Mouse (Mus musculus): Measurements from ENCODE around the gene Tbc1d20. TPM values are rescaled to one million over a fixed set of nuclear protein-coding genes. Genes with fewer than 3 reads are reported as not detected.

Tbc1d20 gene
- polyA plus RNA-seq, 1 experiment from 2014 or later: 28.8 TPM

- Histone ChIP-seq H3K4me2 (ENCODE audit: low read length) (no peak overlapping the region), H3K4me1 (ENCODE audit: control insufficient read depth, insufficient read depth, low read length) (peaks cover 17% of the 10 kb centered on the region), H3K27me3 (ENCODE audit: control insufficient read depth, insufficient read depth, low read length) (no peaks in the 10 kb centered on the region), H3K4me3 (replicated peaks; ENCODE audit: low read depth, low read length) (no peak overlapping the region), H3K36me3 (ENCODE audit: control insufficient read depth, insufficient read depth, low read length) (peaks cover 9% of the 10 kb centered on the region; the same call in 1 of the 2 replicates), H3K9me3 (ENCODE audit: control insufficient read depth, low read length) (no peaks in the 10 kb centered on the region), H3K9ac (replicated peaks; ENCODE audit: low read length) (no peak overlapping the region), H3K27ac (replicated peaks; ENCODE audit: low read depth, low read length) (no peak overlapping the region)
- no peak for DNase-seq
- 62% methylated on average over 2 of the region's 2 CpGs for WGBS
- ATAC-seq (ENCODE audit: low FRiP score, low TSS enrichment): no peak
Observed at GRCm38 (mm10) chr2:152292475-152292874, 1.2 kb upstream of the Tbc1d20 start.

- Histone ChIP-seq H3K4me3 (replicated peaks; ENCODE audit: low read depth, low read length) (peak overlapping the region; percentile 92), H3K9ac (replicated peaks; ENCODE audit: low read length) (peak overlapping the region; percentile 91), H3K9me3 (ENCODE audit: control insufficient read depth, low read length) (no peaks in the 10 kb centered on the region), H3K4me1 (ENCODE audit: control insufficient read depth, insufficient read depth, low read length) (peaks cover 17% of the 10 kb centered on the region), H3K4me2 (ENCODE audit: low read length) (peak overlapping the region; percentile 64), H3K36me3 (ENCODE audit: control insufficient read depth, insufficient read depth, low read length) (peaks cover 5% of the 10 kb centered on the region; the same call in 1 of the 2 replicates), H3K27me3 (ENCODE audit: control insufficient read depth, insufficient read depth, low read length) (no peaks in the 10 kb centered on the region), H3K27ac (replicated peaks; ENCODE audit: low read depth, low read length) (no peak overlapping the region; the same call in 1 of the 2 replicates)
- WGBS: 1% methylated on average over 15 of the region's 15 CpGs
- ATAC-seq (ENCODE audit: low FRiP score, low TSS enrichment) (peak; percentile 79), DNase-seq (peak; percentile 10)
Observed at GRCm38 (mm10) chr2:152293179-152293726, 375 bp upstream of the Tbc1d20 start.

- Histone ChIP-seq H3K27me3 (ENCODE audit: control insufficient read depth, insufficient read depth, low read length) (no peaks in the 10 kb centered on the region), H3K4me1 (ENCODE audit: control insufficient read depth, insufficient read depth, low read length) (peaks cover 17% of the 10 kb centered on the region), H3K9me3 (ENCODE audit: control insufficient read depth, low read length) (no peaks in the 10 kb centered on the region), H3K9ac (replicated peaks; ENCODE audit: low read length) (peak overlapping the region; percentile 91), H3K4me3 (replicated peaks; ENCODE audit: low read depth, low read length) (peak overlapping the region; percentile 92), H3K4me2 (ENCODE audit: low read length) (peak overlapping the region; percentile 64), H3K27ac (replicated peaks; ENCODE audit: low read depth, low read length) (no peak overlapping the region), H3K36me3 (ENCODE audit: control insufficient read depth, insufficient read depth, low read length) (no peaks in the 10 kb centered on the region)
- 39% methylated on average over 5 of the region's 5 CpGs for WGBS
- ATAC-seq (ENCODE audit: low FRiP score, low TSS enrichment): no peak
- no peak for DNase-seq
Observed at GRCm38 (mm10) chr2:152294541-152294940, 913 bp downstream of the Tbc1d20 start.

GRCm38 (mm10) chr2:152302862-152303261 is 9.2 kb downstream of the Tbc1d20 start:
- H3K36me3 ChIP-seq (ENCODE audit: control insufficient read depth, insufficient read depth, low read length): peaks cover 53% of the 10 kb centered on the region
- DNase-seq (no peak), ATAC-seq (ENCODE audit: low FRiP score, low TSS enrichment) (no peak)
- H3K9me3 ChIP-seq (ENCODE audit: control insufficient read depth, low read length): no peaks in the 10 kb centered on the region
- 98% methylated on average over 2 of the region's 2 CpGs for WGBS
- H3K9ac ChIP-seq (replicated peaks; ENCODE audit: low read length): no peak overlapping the region
- no peak overlapping the region for H3K4me2 ChIP-seq (ENCODE audit: low read length)
- no peaks in the 10 kb centered on the region for H3K4me1 ChIP-seq (ENCODE audit: control insufficient read depth, insufficient read depth, low read length)
- no peak overlapping the region for H3K4me3 ChIP-seq (replicated peaks; ENCODE audit: low read depth, low read length)
- no peak overlapping the region for H3K27ac ChIP-seq (replicated peaks; ENCODE audit: low read depth, low read length)
- H3K27me3 ChIP-seq (ENCODE audit: control insufficient read depth, insufficient read depth, low read length): no peaks in the 10 kb centered on the region

- Histone ChIP-seq H3K4me3 (replicated peaks; ENCODE audit: low read depth, low read length) (no peak overlapping the region), H3K27ac (replicated peaks; ENCODE audit: low read depth, low read length) (no peak overlapping the region), H3K4me2 (ENCODE audit: low read length) (no peak overlapping the region), H3K9ac (replicated peaks; ENCODE audit: low read length) (no peak overlapping the region), H3K4me1 (ENCODE audit: control insufficient read depth, insufficient read depth, low read length) (no peaks in the 10 kb centered on the region), H3K9me3 (ENCODE audit: control insufficient read depth, low read length) (no peaks in the 10 kb centered on the region), H3K36me3 (ENCODE audit: control insufficient read depth, insufficient read depth, low read length) (peaks cover 62% of the 10 kb centered on the region), H3K27me3 (ENCODE audit: control insufficient read depth, insufficient read depth, low read length) (no peaks in the 10 kb centered on the region)
- 81% methylated on average over 5 of the region's 5 CpGs for WGBS
- ATAC-seq (ENCODE audit: low FRiP score, low TSS enrichment) (no peak), DNase-seq (no peak)
Observed at GRCm38 (mm10) chr2:152303781-152304180, 10.2 kb downstream of the Tbc1d20 start.

- Histone ChIP-seq H3K4me2 (ENCODE audit: low read length) (no peak overlapping the region), H3K36me3 (ENCODE audit: control insufficient read depth, insufficient read depth, low read length) (peaks cover 76% of the 10 kb centered on the region), H3K9me3 (ENCODE audit: control insufficient read depth, low read length) (no peaks in the 10 kb centered on the region), H3K27me3 (ENCODE audit: control insufficient read depth, insufficient read depth, low read length) (no peaks in the 10 kb centered on the region), H3K9ac (replicated peaks; ENCODE audit: low read length) (no peak overlapping the region), H3K4me1 (ENCODE audit: control insufficient read depth, insufficient read depth, low read length) (no peaks in the 10 kb centered on the region), H3K27ac (replicated peaks; ENCODE audit: low read depth, low read length) (no peak overlapping the region), H3K4me3 (replicated peaks; ENCODE audit: low read depth, low read length) (no peak overlapping the region)
- ATAC-seq (ENCODE audit: low FRiP score, low TSS enrichment): no peak
- WGBS: 97% methylated on average over 6 of the region's 6 CpGs
- DNase-seq: no peak
Observed at GRCm38 (mm10) chr2:152305480-152305879, 11.9 kb downstream of the Tbc1d20 start.

GRCm38 (mm10) chr2:152307186-152307585 is 13.6 kb downstream of the Tbc1d20 start:
- WGBS: 91% methylated on average over 3 of the region's 3 CpGs
- ATAC-seq (ENCODE audit: low FRiP score, low TSS enrichment): no peak
- peaks cover 88% of the 10 kb centered on the region for H3K36me3 ChIP-seq (ENCODE audit: control insufficient read depth, insufficient read depth, low read length)
- H3K4me3 ChIP-seq (replicated peaks; ENCODE audit: low read depth, low read length): no peak overlapping the region
- no peaks in the 10 kb centered on the region for H3K27me3 ChIP-seq (ENCODE audit: control insufficient read depth, insufficient read depth, low read length)
- H3K9me3 ChIP-seq (ENCODE audit: control insufficient read depth, low read length): no peaks in the 10 kb centered on the region
- no peaks in the 10 kb centered on the region for H3K4me1 ChIP-seq (ENCODE audit: control insufficient read depth, insufficient read depth, low read length)
- no peak overlapping the region for H3K9ac ChIP-seq (replicated peaks; ENCODE audit: low read length)
- no peak overlapping the region for H3K4me2 ChIP-seq (ENCODE audit: low read length)
- H3K27ac ChIP-seq (replicated peaks; ENCODE audit: low read depth, low read length): no peak overlapping the region
- no peak for DNase-seq

GRCm38 (mm10) chr2:152312996-152313395 is 19.4 kb downstream of the Tbc1d20 start:
- ATAC-seq (ENCODE audit: low FRiP score, low TSS enrichment) (no peak), DNase-seq (no peak)
- 87% methylated on average over 7 of the region's 7 CpGs for WGBS
- no peak overlapping the region for H3K27ac ChIP-seq (replicated peaks; ENCODE audit: low read depth, low read length)
- no peaks in the 10 kb centered on the region for H3K4me1 ChIP-seq (ENCODE audit: control insufficient read depth, insufficient read depth, low read length)
- no peak overlapping the region for H3K4me3 ChIP-seq (replicated peaks; ENCODE audit: low read depth, low read length)
- no peak overlapping the region for H3K9ac ChIP-seq (replicated peaks; ENCODE audit: low read length)
- H3K36me3 ChIP-seq (ENCODE audit: control insufficient read depth, insufficient read depth, low read length): peaks cover 93% of the 10 kb centered on the region
- H3K4me2 ChIP-seq (ENCODE audit: low read length): no peak overlapping the region
- no peaks in the 10 kb centered on the region for H3K27me3 ChIP-seq (ENCODE audit: control insufficient read depth, insufficient read depth, low read length)
- no peaks in the 10 kb centered on the region for H3K9me3 ChIP-seq (ENCODE audit: control insufficient read depth, low read length)

GRCm38 (mm10) chr2:152313926-152314325 is 20.3 kb downstream of the Tbc1d20 start:
- H3K4me3 ChIP-seq (replicated peaks; ENCODE audit: low read depth, low read length): no peak overlapping the region
- H3K9me3 ChIP-seq (ENCODE audit: control insufficient read depth, low read length): no peaks in the 10 kb centered on the region
- peaks cover 93% of the 10 kb centered on the region for H3K36me3 ChIP-seq (ENCODE audit: control insufficient read depth, insufficient read depth, low read length)
- H3K4me1 ChIP-seq (ENCODE audit: control insufficient read depth, insufficient read depth, low read length): no peaks in the 10 kb centered on the region
- no peaks in the 10 kb centered on the region for H3K27me3 ChIP-seq (ENCODE audit: control insufficient read depth, insufficient read depth, low read length)
- no peak overlapping the region for H3K4me2 ChIP-seq (ENCODE audit: low read length)
- no peak overlapping the region for H3K27ac ChIP-seq (replicated peaks; ENCODE audit: low read depth, low read length)
- WGBS: 94% methylated on average over 6 of the region's 6 CpGs
- H3K9ac ChIP-seq (replicated peaks; ENCODE audit: low read length): no peak overlapping the region
- no peak for DNase-seq
- ATAC-seq (ENCODE audit: low FRiP score, low TSS enrichment): no peak

Data from midbrain, embryonic 14.5 days (tissue).